Mouse (Mus musculus) limb, embryonic 11.5 days (tissue): Measurements from ENCODE around the gene C2cd4c. TPM values are rescaled to one million over a fixed set of nuclear protein-coding genes. Genes with fewer than 3 reads are reported as not detected.

Source experiments
- ATAC-seq: fragments of 200-750 bp; cut with Nextera tagmentation; 2 replicates; pipeline ENCODE4 v1.8.0; 2017; ENCODE audit warnings: low read depth; ENCODE audit not compliant: insufficient number of reproducible peaks, low FRiP score, low TSS enrichment
- DNase-seq: peaks from one replicate; pipeline ENCODE4 v3.0.0-alpha.2; 2015; ENCODE audit warnings: low spot score
- H3K27ac ChIP-seq: fragments of 300-500 bp; sonication (generic); replicated peaks from 2 replicates; pipeline ENCODE4 v1.5.1; 2014; ENCODE audit warnings: low read depth, mild to moderate bottlenecking, low read length
- H3K27me3 ChIP-seq: fragments of 300-500 bp; sonication (generic); 2 replicates; pipeline ENCODE4 v1.6.1; 2014; ENCODE audit warnings: mild to moderate bottlenecking, low read length, mixed read lengths; ENCODE audit not compliant: control insufficient read depth, insufficient read depth
- H3K36me3 ChIP-seq: fragments of 300-500 bp; sonication (generic); 2 replicates; pipeline ENCODE4 v1.6.1; 2014; ENCODE audit warnings: mild to moderate bottlenecking, low read length, moderate library complexity, mixed read lengths; ENCODE audit not compliant: control insufficient read depth, insufficient read depth
- H3K4me1 ChIP-seq: fragments of 300-500 bp; sonication (generic); 2 replicates; pipeline ENCODE4 v1.6.1; 2014; ENCODE audit warnings: low read length, mixed read lengths; ENCODE audit not compliant: control insufficient read depth, insufficient read depth
- H3K4me2 ChIP-seq: fragments of 300-500 bp; sonication (generic); 2 replicates; pipeline ENCODE4 v1.6.1; 2014; ENCODE audit warnings: low read depth, mild to moderate bottlenecking, moderate library complexity; ENCODE audit not compliant: severe bottlenecking
- H3K4me3 ChIP-seq: fragments of 300-500 bp; sonication (generic); 2 replicates; pipeline ENCODE4 v1.5.1; 2014; ENCODE audit warnings: low read depth, low read length
- H3K9ac ChIP-seq: fragments of 300-500 bp; sonication (generic); 2 replicates; pipeline ENCODE4 v1.6.1; 2014; ENCODE audit warnings: mild to moderate bottlenecking, low read length
- H3K9me3 ChIP-seq: fragments of 300-500 bp; sonication (generic); 2 replicates; pipeline ENCODE4 v1.6.1; 2016; ENCODE audit warnings: low read length; ENCODE audit not compliant: control insufficient read depth
- WGBS: fragments of 180-500 bp; shearing (Covaris S2); extraction: QIAGEN DNeasy Blood & Tissue Kit; methylation state at CpG from one replicate; pipeline ENCODE4 v1.1.7; 2014; 5-methylcytosine and 5-hydroxymethylcytosine counted together
- polyA plus RNA-seq: library from polyadenylated mRNA; unstranded; fragments of >200 nt; fragmentation: Nextera tagmentation; extraction: Ambion mirVana; gene quantifications from 2 replicates; pipeline ENCODE4 v1.2.1, GENCODE M21; 2014

C2cd4c gene
- polyA plus RNA-seq, 1 experiment from 2014 or later = not detected

GRCm38 (mm10) chr10:79638486-79639204, 24.8 kb upstream of the C2cd4c start:
- 5% methylated on average over 23 of the region's 23 CpGs for WGBS
- 0 out of 2 replicates have a peak, but pooled peaks have one; percentile 23 for ATAC-seq

GRCm38 (mm10) chr10:79637128-79638110, 23.6 kb upstream of the C2cd4c start, which contains the start of gene Shc2:
TSS of gene Shc2 (minus strand) at chr10:79637918.
- peak; percentile 75 for ATAC-seq
- Histone ChIP-seq H3K9me3 (no peaks in the 10 kb centered on the region), H3K27me3 (peaks cover 23% of the 10 kb centered on the region), H3K27ac (no peak within 1 kb of the TSS), H3K36me3 (no peaks in the 10 kb centered on the region), H3K9ac (peak within 1 kb of the TSS; percentile 73), H3K4me1 (0 out of 2 replicates have a peak, but pooled peaks cover 4% of the 10 kb centered on the region), H3K4me3 (peak within 1 kb of the TSS; percentile 69), H3K4me2 (peak within 1 kb of the TSS; percentile 95)
- under 1% methylated on average over 67 of the region's 116 CpGs for WGBS
- DNase-seq = peak; percentile 83

More at GRCm38 (mm10) chr10:79638486-79639204, 24.8 kb upstream of the C2cd4c start:
- Histone ChIP-seq H3K4me2 (peak overlapping the region; percentile 28), H3K36me3 (no peaks in the 10 kb centered on the region), H3K9me3 (no peaks in the 10 kb centered on the region), H3K27me3 (peaks cover 23% of the 10 kb centered on the region), H3K4me1 (0 out of 2 replicates have a peak, but pooled peaks cover 4% of the 10 kb centered on the region), H3K9ac (peak overlapping the region; percentile 37; the same call in 1 of the 2 replicates), H3K4me3 (no peak overlapping the region), H3K27ac (no peak overlapping the region)
- peak; percentile 61 for DNase-seq

- Histone ChIP-seq H3K9me3 (no peaks in the 10 kb centered on the region), H3K4me2 (no peak overlapping the region), H3K27ac (no peak overlapping the region), H3K36me3 (no peaks in the 10 kb centered on the region), H3K27me3 (peaks cover 23% of the 10 kb centered on the region), H3K4me1 (0 out of 2 replicates have a peak, but pooled peaks cover 4% of the 10 kb centered on the region), H3K9ac (no peak overlapping the region), H3K4me3 (no peak overlapping the region)
- DNase-seq (no peak), ATAC-seq (no peak)
- WGBS = 88% methylated on average over 8 of the region's 8 CpGs
Measured at GRCm38 (mm10) chr10:79636287-79636686, 22.5 kb upstream of the C2cd4c start.

- peaks cover 4% of the 10 kb centered on the region for H3K27me3 ChIP-seq
Measured at GRCm38 (mm10) chr10:79633006-79633777, 19.4 kb upstream of the C2cd4c start.

GRCm38 (mm10) chr10:79631432-79631831, 17.6 kb upstream of the C2cd4c start:
- no peak for ATAC-seq
- no peak for DNase-seq
- Histone ChIP-seq H3K27me3 (no peaks in the 10 kb centered on the region), H3K9ac (no peak overlapping the region), H3K9me3 (no peaks in the 10 kb centered on the region), H3K4me1 (no peaks in the 10 kb centered on the region), H3K27ac (no peak overlapping the region), H3K36me3 (no peaks in the 10 kb centered on the region), H3K4me3 (no peak overlapping the region), H3K4me2 (no peak overlapping the region)
- 82% methylated on average over 4 of the region's 4 CpGs for WGBS

More at GRCm38 (mm10) chr10:79633006-79633777, 19.4 kb upstream of the C2cd4c start:
- no peaks in the 10 kb centered on the region for H3K36me3 ChIP-seq
- H3K9ac ChIP-seq = no peak overlapping the region
- DNase-seq = no peak
- no peak for ATAC-seq
- 85% methylated on average over 17 of the region's 17 CpGs for WGBS
- no peaks in the 10 kb centered on the region for H3K4me1 ChIP-seq
- H3K27ac ChIP-seq = no peak overlapping the region
- no peak overlapping the region for H3K4me2 ChIP-seq
- no peak overlapping the region for H3K4me3 ChIP-seq
- H3K9me3 ChIP-seq = no peaks in the 10 kb centered on the region

- no peaks in the 10 kb centered on the region for H3K36me3 ChIP-seq
- H3K4me2 ChIP-seq = no peak overlapping the region
- no peak overlapping the region for H3K27ac ChIP-seq
- H3K9ac ChIP-seq = no peak overlapping the region
- DNase-seq (no peak), ATAC-seq (no peak)
- no peaks in the 10 kb centered on the region for H3K4me1 ChIP-seq
- no peak overlapping the region for H3K4me3 ChIP-seq
- no peaks in the 10 kb centered on the region for H3K27me3 ChIP-seq
- 90% methylated on average over 5 of the region's 5 CpGs for WGBS
- no peaks in the 10 kb centered on the region for H3K9me3 ChIP-seq
Measured at GRCm38 (mm10) chr10:79628377-79628776, 14.6 kb upstream of the C2cd4c start.

GRCm38 (mm10) chr10:79626156-79626555, 12.3 kb upstream of the C2cd4c start:
- H3K4me3 ChIP-seq = no peak overlapping the region
- 84% methylated on average over 10 of the region's 10 CpGs for WGBS
- H3K27ac ChIP-seq = no peak overlapping the region
- H3K27me3 ChIP-seq = no peaks in the 10 kb centered on the region
- no peaks in the 10 kb centered on the region for H3K4me1 ChIP-seq
- no peak overlapping the region for H3K4me2 ChIP-seq
- DNase-seq (no peak), ATAC-seq (no peak)
- H3K36me3 ChIP-seq = no peaks in the 10 kb centered on the region
- H3K9me3 ChIP-seq = no peaks in the 10 kb centered on the region
- no peak overlapping the region for H3K9ac ChIP-seq
